Comparison of ENCODE assay signal across 8 mouse cellular contexts in genomic region chr17:83122525-83123280, GRCm38 (mm10).
DNase-seq lines count a peak whose midpoint lies in the region; ATAC-seq and TF ChIP-seq lines count a peak whose summit lies in the region.

No protein-coding gene starts in this region.

- TF ChIP-seq CTCF in forebrain, postnatal 0 days (IDR thresholded peaks at IDR 0.05; ENCODE audit: low read depth), result no peak
- TF ChIP-seq CTCF in small intestine, adult 2 months (IDR thresholded peaks at IDR 0.05; ENCODE audit: extremely low read depth, insufficient read length, insufficient replicate concordance, low read depth, low read length), result no peak

- H3K4me1 ChIP-seq in forebrain, postnatal 0 days (ENCODE audit: insufficient read depth), result peaks cover 4% of the 10 kb centered on the region; the same call in 1 of the 2 replicates
- H3K4me1 ChIP-seq in hindbrain, embryonic 10.5 days (replicated peaks), result peaks cover 75% of the 10 kb centered on the region
- H3K4me1 ChIP-seq in limb, embryonic 11.5 days (ENCODE audit: control insufficient read depth, insufficient read depth, low read length), result peaks cover 27% of the 10 kb centered on the region
- H3K4me1 ChIP-seq in small intestine, adult 2 months (ENCODE audit: control insufficient read depth, insufficient read depth, insufficient read length, low read length), result peaks cover 3% of the 10 kb centered on the region

- H3K4me2 ChIP-seq in forebrain, postnatal 0 days (ENCODE audit: low read depth), result peak overlapping the region; percentile 38
- H3K4me2 ChIP-seq in limb, embryonic 11.5 days (ENCODE audit: low read depth, severe bottlenecking), result peak overlapping the region; percentile 36; the same call in 1 of the 2 replicates

- peak; percentile 88 for ATAC-seq in forebrain, postnatal 0 days
- peak; percentile 76 for ATAC-seq in limb, embryonic 11.5 days (ENCODE audit: insufficient number of reproducible peaks, low FRiP score, low TSS enrichment, low read depth)
- peak; percentile 32; the same call in 1 of the 2 replicates for ATAC-seq in megakaryocyte-erythroid progenitor cell, adult 5-6 weeks (replicated peaks; ENCODE audit: low FRiP score, low TSS enrichment, poor library complexity, severe bottlenecking)

- H3K36me3 ChIP-seq in forebrain, postnatal 0 days (ENCODE audit: insufficient read depth), result no peaks in the 10 kb centered on the region
- H3K36me3 ChIP-seq in hindbrain, embryonic 10.5 days, result no peaks in the 10 kb centered on the region
- H3K36me3 ChIP-seq in limb, embryonic 11.5 days (ENCODE audit: control insufficient read depth, insufficient read depth, low read length), result no peaks in the 10 kb centered on the region
- H3K36me3 ChIP-seq in small intestine, adult 2 months (ENCODE audit: control insufficient read depth, insufficient read depth, low read length), result no peaks in the 10 kb centered on the region

- WGBS in forebrain, postnatal 0 days, result 7% methylated on average over 20 of the region's 20 CpGs
- 6% methylated on average over 20 of the region's 20 CpGs for WGBS in hindbrain, embryonic 10.5 days
- 5% methylated on average over 20 of the region's 20 CpGs for WGBS in limb, embryonic 11.5 days
- WGBS in small intestine, adult 2 months, result 7% methylated on average over 20 of the region's 20 CpGs

- H3K27me3 ChIP-seq in forebrain, postnatal 0 days (ENCODE audit: insufficient read depth, low read length), result no peaks in the 10 kb centered on the region
- peaks cover 46% of the 10 kb centered on the region for H3K27me3 ChIP-seq in hindbrain, embryonic 10.5 days (ENCODE audit: insufficient read depth, poor library complexity, severe bottlenecking)
- peaks cover 39% of the 10 kb centered on the region for H3K27me3 ChIP-seq in limb, embryonic 11.5 days (ENCODE audit: control insufficient read depth, insufficient read depth, low read length)
- H3K27me3 ChIP-seq in small intestine, adult 2 months (ENCODE audit: control insufficient read depth, insufficient read depth, low read length), result no peaks in the 10 kb centered on the region

- no peak for TF ChIP-seq POLR2A in small intestine, adult 2 months (IDR thresholded peaks at IDR 0.05; ENCODE audit: low read depth, low read length)

- no peaks in the 10 kb centered on the region for H3K9me3 ChIP-seq in forebrain, postnatal 0 days (ENCODE audit: low read length)
- no peaks in the 10 kb centered on the region for H3K9me3 ChIP-seq in hindbrain, embryonic 10.5 days
- H3K9me3 ChIP-seq in limb, embryonic 11.5 days (ENCODE audit: control insufficient read depth, low read length), result no peaks in the 10 kb centered on the region

- peak overlapping the region; percentile 4; the same call in 1 of the 2 replicates for H3K4me3 ChIP-seq in forebrain, postnatal 0 days (ENCODE audit: low read depth, low read length)
- peak overlapping the region; percentile 44 for H3K4me3 ChIP-seq in hindbrain, embryonic 10.5 days
- H3K4me3 ChIP-seq in limb, embryonic 11.5 days (ENCODE audit: low read depth, low read length), result peak overlapping the region; percentile 6; the same call in 1 of the 2 replicates
- H3K4me3 ChIP-seq in small intestine, adult 2 months (ENCODE audit: low read depth, low read length), result peak overlapping the region; percentile 38

- peak; percentile 10 for DNase-seq in thymus, postnatal 14 days
- DNase-seq in thymus, postnatal 10 days (ENCODE audit: low spot score in 2 of 2), result no peak
- DNase-seq in forebrain, postnatal 0 days, result peak; percentile 61
- peak; percentile 61 for DNase-seq in hindbrain, embryonic 10.5 days (ENCODE audit: low spot score)
- peak; percentile 77 for DNase-seq in limb, embryonic 11.5 days (ENCODE audit: low spot score)
- DNase-seq in layer of hippocampus, postnatal 25 days (ENCODE audit: extremely low spot score in 1 of 2, low spot score in 1 of 2), result no peak

- no peak overlapping the region for H3K27ac ChIP-seq in forebrain, postnatal 0 days (ENCODE audit: low read depth, low read length)
- peak overlapping the region; percentile 81 for H3K27ac ChIP-seq in hindbrain, embryonic 10.5 days
- H3K27ac ChIP-seq in limb, embryonic 11.5 days (replicated peaks; ENCODE audit: low read depth, low read length), result peak overlapping the region; percentile 47; the same call in 1 of the 2 replicates
- no peak overlapping the region for H3K27ac ChIP-seq in small intestine, adult 2 months (ENCODE audit: insufficient read depth, low read depth, low read length)

- H3K9ac ChIP-seq in forebrain, postnatal 0 days, result no peak overlapping the region
- H3K9ac ChIP-seq in limb, embryonic 11.5 days (ENCODE audit: low read length), result 0 out of 2 replicates have a peak overlapping the region, but pooled peaks have one; percentile 23

Comparison
In these comparisons a context has a peak if more than half of its experiments do, and no peak if none do; other contexts are left out.
1. DNase-seq: peak in thymus, postnatal 14 days (single experiment), forebrain, postnatal 0 days (single experiment), hindbrain, embryonic 10.5 days (single experiment) and limb, embryonic 11.5 days (single experiment); none in thymus, postnatal 10 days (0 of 2) and layer of hippocampus, postnatal 25 days (0 of 2).
2. ATAC-seq: peak in every context shown above with its lines; median percentile 88 in forebrain, postnatal 0 days; 76 in limb, embryonic 11.5 days; 32 in megakaryocyte-erythroid progenitor cell, adult 5-6 weeks.
3. H3K27ac ChIP-seq: peak in hindbrain, embryonic 10.5 days (single experiment) and limb, embryonic 11.5 days (single experiment); none in forebrain, postnatal 0 days (single experiment) and small intestine, adult 2 months (single experiment).
4. Peak in every context shown above with its lines, with median percentiles within 50 percentile points of each other: H3K4me3 ChIP-seq.